ENCODE assay signal across 25 mouse cellular contexts in the genomic region with DNA sequence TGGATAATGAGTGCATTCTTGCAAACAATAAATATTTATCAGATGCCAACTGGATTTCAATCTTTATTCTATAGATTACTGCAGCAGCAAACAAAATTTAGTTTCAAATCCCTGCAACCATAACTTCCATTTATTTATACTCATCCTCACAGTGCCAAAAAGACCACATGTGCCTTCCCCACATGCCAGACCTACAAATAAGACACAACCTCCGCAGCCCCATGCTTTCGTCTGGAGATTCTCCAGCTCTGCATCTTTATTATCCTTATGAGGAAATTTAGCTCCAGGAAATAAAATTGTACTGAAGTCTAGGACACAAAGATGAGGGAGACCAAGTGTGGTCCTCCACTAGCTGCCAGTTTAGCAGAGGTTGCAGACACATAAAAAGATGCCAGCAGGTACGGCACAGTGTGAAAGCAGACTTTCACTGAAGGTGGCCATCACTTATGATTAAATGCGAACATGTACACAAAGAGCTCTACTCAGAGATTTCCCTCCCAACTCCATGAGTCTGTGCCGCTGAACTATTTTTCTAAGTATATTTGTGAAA.
A peak's percentile ranks its signal among the peaks of the same experiment; 100 is the strongest.
DNase-seq lines count a peak whose midpoint lies in the region; ATAC-seq and TF ChIP-seq lines count a peak whose summit lies in the region.
"Had no signal": no experiment of that assay in that cellular context is flagged by ENCODE, and none has a peak within 500 bp of the region (broad histone marks: within the 10 kb centered on the region; RNA-seq: fewer than 3 reads in every experiment).

No protein-coding gene starts in this region.

- no peaks in the 10 kb centered on the region for H3K27me3 ChIP-seq in cerebellum, adult 2 months (ENCODE audit: control insufficient read depth, insufficient read depth, low read length)
- H3K27me3 ChIP-seq in kidney, embryonic 15.5 days: no peaks in the 10 kb centered on the region
- H3K27me3 ChIP-seq: embryonic facial prominence, embryonic 12.5 days; hindbrain, embryonic 15.5 days; limb, embryonic 12.5 days; neural tube, embryonic 13.5 days had no signal

- ATAC-seq in kidney, embryonic 15.5 days (replicated peaks; ENCODE audit: low FRiP score): no peak
- ATAC-seq: CD4-positive, CD25-positive, alpha-beta regulatory T cell, adult 4 months; forebrain, postnatal 0 days; intestine, embryonic 16.5 days; liver, postnatal 0 days; lung, postnatal 0 days; midbrain, embryonic 16.5 days had no signal

- DNase-seq in cerebellum, adult 2 months: peak; percentile 31 to 56
- no peak for DNase-seq in cerebellum, adult 9-11 months
- no peak for DNase-seq in kidney, postnatal 10 days
- DNase-seq in left cerebral cortex, postnatal 36 days (ENCODE audit: low spot score in 2 of 2): peak; percentile 25 to 32
- DNase-seq in left cerebral cortex, adult 11 months (ENCODE audit: low spot score): no peak
- peak; percentile 28 to 57 for DNase-seq in frontal cortex, adult 2 months (ENCODE audit: extremely low spot score in 1 of 2, low spot score in 1 of 2)
- DNase-seq: adrenal gland, postnatal 14 days; forebrain, postnatal 0 days; gastrocnemius, adult 2 months; kidney, postnatal 4 days; liver, postnatal 0 days; thymus, postnatal 14 days had no signal

- H3K9ac ChIP-seq in kidney, embryonic 15.5 days: no peak overlapping the region
- H3K9ac ChIP-seq: embryonic facial prominence, embryonic 12.5 days; forebrain, postnatal 0 days; hindbrain, embryonic 15.5 days; limb, embryonic 12.5 days; liver, postnatal 0 days; neural tube, embryonic 13.5 days had no signal

- TF ChIP-seq CTCF in cerebellum, adult 2 months (IDR thresholded peaks at IDR 0.05; ENCODE audit: borderline replicate concordance, insufficient read depth, low read depth, low read length): no peak

- peaks cover 3% of the 10 kb centered on the region for H3K4me1 ChIP-seq in cerebellum, adult 2 months (ENCODE audit: control insufficient read depth, insufficient read depth, low read length)
- H3K4me1 ChIP-seq in kidney, embryonic 15.5 days: 0 out of 2 replicates have a peak, but pooled peaks cover 6% of the 10 kb centered on the region
- H3K4me1 ChIP-seq: embryonic facial prominence, embryonic 12.5 days; heart, embryonic 10.5 days; hindbrain, embryonic 15.5 days; limb, embryonic 12.5 days; midbrain, embryonic 10.5 days; neural tube, embryonic 13.5 days had no signal

- TF ChIP-seq POLR2A in cerebellum, adult 2 months (IDR thresholded peaks at IDR 0.05; ENCODE audit: borderline replicate concordance, insufficient read depth, low read length): no peak

- no peak overlapping the region for H3K27ac ChIP-seq in cerebellum, adult 2 months (ENCODE audit: insufficient read depth, low read length)
- H3K27ac ChIP-seq in kidney, embryonic 15.5 days: peak overlapping the region; percentile 24; the same call in 1 of the 2 replicates
- H3K27ac ChIP-seq: embryonic facial prominence, embryonic 12.5 days; gastrocnemius, adult 2 months; heart, embryonic 10.5 days; hindbrain, embryonic 15.5 days; limb, embryonic 12.5 days; midbrain, embryonic 10.5 days; neural tube, embryonic 13.5 days had no signal

- no peaks in the 10 kb centered on the region for H3K36me3 ChIP-seq in kidney, embryonic 15.5 days
- H3K36me3 ChIP-seq: embryonic facial prominence, embryonic 12.5 days; heart, embryonic 10.5 days; hindbrain, embryonic 15.5 days; limb, embryonic 12.5 days; midbrain, embryonic 10.5 days; neural tube, embryonic 13.5 days had no signal

- intact Hi-C loops in left cerebral cortex, postnatal 36 days (cut with DNase I): no loop called here

- no peaks in the 10 kb centered on the region for H3K9me3 ChIP-seq in kidney, embryonic 15.5 days (replicated peaks)
- H3K9me3 ChIP-seq: embryonic facial prominence, embryonic 12.5 days; heart, embryonic 10.5 days; hindbrain, embryonic 15.5 days; limb, embryonic 12.5 days; midbrain, embryonic 10.5 days; neural tube, embryonic 13.5 days had no signal

- no peak overlapping the region for H3K4me3 ChIP-seq in cerebellum, adult 2 months (replicated peaks; ENCODE audit: insufficient read depth, low read depth, low read length)
- no peak overlapping the region for H3K4me3 ChIP-seq in kidney, embryonic 15.5 days (replicated peaks)
- H3K4me3 ChIP-seq: embryonic facial prominence, embryonic 12.5 days; gastrocnemius, adult 2 months; heart, embryonic 10.5 days; hindbrain, embryonic 15.5 days; limb, embryonic 12.5 days; midbrain, embryonic 10.5 days; myocyte; neural tube, embryonic 13.5 days had no signal

- 14% methylated on average over 5 of the region's 5 CpGs for WGBS in cerebellum, adult 2 months
- WGBS in kidney, embryonic 15.5 days: 70% methylated on average over 5 of the region's 5 CpGs

- H3K4me2 ChIP-seq in kidney, embryonic 15.5 days: no peak overlapping the region
- H3K4me2 ChIP-seq: embryonic facial prominence, embryonic 12.5 days; hindbrain, embryonic 15.5 days; limb, embryonic 12.5 days; liver, embryonic 11.5 days; neural tube, embryonic 13.5 days had no signal

Comparison
In these comparisons a context has a peak if more than half of its experiments do, and no peak if none do; other contexts are left out.
1. DNase-seq: peak in cerebellum, adult 2 months (2 of 2), left cerebral cortex, postnatal 36 days (2 of 2) and frontal cortex, adult 2 months (2 of 2); none in cerebellum, adult 9-11 months (single experiment), kidney, postnatal 10 days (single experiment) and left cerebral cortex, adult 11 months (single experiment).